Mouse (Mus musculus) embryonic fibroblast, embryonic 13.5 days (primary cell): ENCODE measurements at regions not wholly inside any gene's neighbourhood (a gene's known extent, or its start where the extent isn't known, plus 50 kb on each side); places are given as distances from the start of the nearest gene placed in this dataset.

Experiments
- CTCF ChIP-seq: IDR thresholded peaks from 2 replicates; pipeline ENCODE4 v1.5.1; 2011; ENCODE audit warnings: mild to moderate bottlenecking, control low read depth, low read length, moderate library complexity, borderline replicate concordance; ENCODE audit not compliant: insufficient read depth
- POLR2A ChIP-seq: IDR thresholded peaks from 2 replicates; pipeline ENCODE4 v1.6.1; 2011; ENCODE audit warnings: low read depth, mild to moderate bottlenecking, control low read depth, low read length, moderate library complexity

DNA sequence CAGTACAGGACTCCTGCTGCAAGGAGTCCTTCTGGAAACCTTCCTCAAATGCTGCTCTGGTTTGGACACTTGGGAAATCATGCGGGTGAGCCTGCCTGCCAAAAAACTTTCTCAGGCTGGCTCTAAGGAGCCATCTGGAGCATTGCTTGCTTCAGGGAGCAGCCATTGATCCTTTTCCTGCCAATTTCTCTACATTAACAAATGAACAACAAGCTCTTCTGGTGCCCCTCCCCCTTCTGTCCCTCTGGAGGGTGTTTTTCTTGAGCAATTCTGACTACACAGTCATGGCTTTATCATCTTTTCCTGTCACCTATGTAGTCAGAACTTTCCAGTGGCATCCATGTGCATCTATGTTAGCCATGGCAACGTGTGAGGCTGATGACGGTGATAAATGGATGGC, 84.5 kb downstream of the Fam43a start:
- no peak for TF ChIP-seq CTCF
- no peak for TF ChIP-seq POLR2A
